Mouse (Mus musculus) hindbrain, embryonic 16.5 days (tissue): ENCODE measurements at regions not wholly inside any gene's neighbourhood (a gene's known extent, or its start where the extent isn't known, plus 50 kb on each side); places are given as distances from the start of the nearest gene placed in this dataset.

Source experiments
- ATAC-seq: fragments of 200-750 bp; cut with Nextera tagmentation; 2 replicates; pipeline ENCODE4 v1.8.0; 2017; ENCODE audit warnings: moderate TSS enrichment, moderate library complexity
- H3K27ac ChIP-seq: fragments of 300-500 bp; sonication (generic); 2 replicates; pipeline ENCODE4 v1.5.1; 2014; ENCODE audit warnings: low read depth, mild to moderate bottlenecking, control low read depth, low read length, moderate library complexity
- H3K27me3 ChIP-seq: fragments of 300-500 bp; sonication (generic); replicated peaks from 2 replicates; pipeline ENCODE4 v1.6.1; 2014; ENCODE audit warnings: low read length; ENCODE audit not compliant: control insufficient read depth, insufficient read depth
- H3K36me3 ChIP-seq: fragments of 300-500 bp; sonication (generic); 2 replicates; pipeline ENCODE4 v1.6.1; 2014; ENCODE audit warnings: mild to moderate bottlenecking, low read length, moderate library complexity, mixed read lengths; ENCODE audit not compliant: control insufficient read depth, insufficient read depth
- H3K4me1 ChIP-seq: fragments of 300-500 bp; sonication (generic); 2 replicates; pipeline ENCODE4 v1.6.1; 2014; ENCODE audit warnings: low read depth, low read length; ENCODE audit not compliant: control insufficient read depth, insufficient read depth
- H3K4me2 ChIP-seq: fragments of 300-500 bp; sonication (generic); 2 replicates; pipeline ENCODE4 v1.6.1; 2014; ENCODE audit warnings: mild to moderate bottlenecking, low read length, control low read depth, moderate library complexity
- H3K4me3 ChIP-seq: fragments of 300-500 bp; sonication (generic); 2 replicates; pipeline ENCODE4 v1.5.1; 2014; ENCODE audit warnings: mild to moderate bottlenecking, low read length, control low read depth, moderate library complexity
- H3K9ac ChIP-seq: fragments of 300-500 bp; sonication (generic); 2 replicates; pipeline ENCODE4 v1.6.1; 2014; ENCODE audit warnings: low read depth, mild to moderate bottlenecking, control low read depth, low read length, moderate library complexity
- H3K9me3 ChIP-seq: fragments of 300-500 bp; sonication (generic); 2 replicates; pipeline ENCODE4 v1.6.1; 2014; ENCODE audit warnings: mild to moderate bottlenecking, low read length, moderate library complexity; ENCODE audit not compliant: control insufficient read depth
- WGBS: fragments of 180-500 bp; shearing (Covaris S2); extraction: QIAGEN DNeasy Blood & Tissue Kit; methylation state at CpG from one replicate; pipeline ENCODE4 v1.1.7; 2014; 5-methylcytosine and 5-hydroxymethylcytosine counted together

- no peaks in the 10 kb centered on the region for H3K27me3 ChIP-seq
- H3K27ac ChIP-seq, result no peak overlapping the region
- no peaks in the 10 kb centered on the region for H3K36me3 ChIP-seq
- H3K4me3 ChIP-seq, result no peak overlapping the region
- H3K4me1 ChIP-seq, result no peaks in the 10 kb centered on the region
- H3K4me2 ChIP-seq, result no peak overlapping the region
- no peak for ATAC-seq
- H3K9me3 ChIP-seq, result no peaks in the 10 kb centered on the region
- no peak overlapping the region for H3K9ac ChIP-seq
These were observed 71.9 kb upstream of the Tmem215 start for GRCm38 (mm10) chr4:40400089-40400488.

- no peak overlapping the region for H3K9ac ChIP-seq
- WGBS, result 96% methylated on average over 1 of the region's 1 CpGs
These were observed 81.8 kb upstream of the Tmem215 start for GRCm38 (mm10) chr4:40390183-40390582.

GRCm38 (mm10) chr4:40385284-40385683 lies 86.7 kb upstream of the Tmem215 start:
- WGBS, result 60% methylated on average over 9 of the region's 9 CpGs

More at GRCm38 (mm10) chr4:40390183-40390582, 81.8 kb upstream of the Tmem215 start:
- no peak overlapping the region for H3K4me3 ChIP-seq
- ATAC-seq, result no peak
- H3K27ac ChIP-seq, result no peak overlapping the region
- no peaks in the 10 kb centered on the region for H3K27me3 ChIP-seq
- no peaks in the 10 kb centered on the region for H3K4me1 ChIP-seq
- H3K9me3 ChIP-seq, result no peaks in the 10 kb centered on the region
- no peak overlapping the region for H3K4me2 ChIP-seq
- no peaks in the 10 kb centered on the region for H3K36me3 ChIP-seq

GRCm38 (mm10) chr4:40384704-40385103 lies 87.3 kb upstream of the Tmem215 start:
- no peak for ATAC-seq
- Histone ChIP-seq H3K9me3 (no peaks in the 10 kb centered on the region), H3K27me3 (no peaks in the 10 kb centered on the region), H3K4me3 (no peak overlapping the region), H3K27ac (no peak overlapping the region), H3K4me2 (no peak overlapping the region), H3K4me1 (no peaks in the 10 kb centered on the region), H3K36me3 (no peaks in the 10 kb centered on the region), H3K9ac (no peak overlapping the region)
- 91% methylated on average over 3 of the region's 3 CpGs for WGBS

More at GRCm38 (mm10) chr4:40385284-40385683, 86.7 kb upstream of the Tmem215 start:
- ATAC-seq, result no peak
- Histone ChIP-seq H3K27ac (no peak overlapping the region), H3K4me3 (no peak overlapping the region), H3K9ac (no peak overlapping the region), H3K36me3 (no peaks in the 10 kb centered on the region), H3K27me3 (no peaks in the 10 kb centered on the region), H3K9me3 (no peaks in the 10 kb centered on the region), H3K4me1 (no peaks in the 10 kb centered on the region), H3K4me2 (no peak overlapping the region)

- Histone ChIP-seq H3K4me1 (no peaks in the 10 kb centered on the region), H3K27ac (no peak overlapping the region), H3K9me3 (no peaks in the 10 kb centered on the region), H3K36me3 (no peaks in the 10 kb centered on the region), H3K27me3 (no peaks in the 10 kb centered on the region), H3K4me3 (no peak overlapping the region), H3K4me2 (no peak overlapping the region), H3K9ac (no peak overlapping the region)
- no peak for ATAC-seq
- WGBS, result 88% methylated on average over 8 of the region's 8 CpGs
These were observed 91.7 kb upstream of the Tmem215 start for GRCm38 (mm10) chr4:40380309-40380708.

GRCm38 (mm10) chr4:40375439-40376154 lies 96.4 kb upstream of the Ndufb6 start:
- ATAC-seq, result peak; percentile 65
- no peaks in the 10 kb centered on the region for H3K36me3 ChIP-seq
- WGBS, result 58% methylated on average over 9 of the region's 9 CpGs

GRCm38 (mm10) chr4:40374213-40374612 lies 95.0 kb upstream of the Ndufb6 start:
- Histone ChIP-seq H3K4me2 (no peak overlapping the region), H3K36me3 (no peaks in the 10 kb centered on the region), H3K27ac (no peak overlapping the region), H3K9ac (no peak overlapping the region), H3K4me1 (no peaks in the 10 kb centered on the region), H3K27me3 (no peaks in the 10 kb centered on the region), H3K4me3 (no peak overlapping the region), H3K9me3 (no peaks in the 10 kb centered on the region)
- ATAC-seq, result no peak
- WGBS, result 96% methylated on average over 2 of the region's 2 CpGs

More at GRCm38 (mm10) chr4:40375439-40376154, 96.4 kb upstream of the Ndufb6 start:
- Histone ChIP-seq H3K4me2 (no peak overlapping the region), H3K27me3 (no peaks in the 10 kb centered on the region), H3K9ac (no peak overlapping the region), H3K4me3 (no peak overlapping the region), H3K9me3 (no peaks in the 10 kb centered on the region), H3K4me1 (no peaks in the 10 kb centered on the region), H3K27ac (no peak overlapping the region)

GRCm38 (mm10) chr4:40364329-40364728 lies 85.1 kb upstream of the Ndufb6 start:
- 85% methylated on average over 3 of the region's 3 CpGs for WGBS
- no peaks in the 10 kb centered on the region for H3K36me3 ChIP-seq
- no peak for ATAC-seq
- H3K4me3 ChIP-seq, result no peak overlapping the region
- no peaks in the 10 kb centered on the region for H3K27me3 ChIP-seq
- H3K9ac ChIP-seq, result no peak overlapping the region
- no peak overlapping the region for H3K4me2 ChIP-seq
- no peaks in the 10 kb centered on the region for H3K4me1 ChIP-seq
- no peak overlapping the region for H3K27ac ChIP-seq
- no peaks in the 10 kb centered on the region for H3K9me3 ChIP-seq

GRCm38 (mm10) chr4:40359307-40359706 lies 80.1 kb upstream of the Ndufb6 start:
- H3K4me3 ChIP-seq, result no peak overlapping the region
- no peak overlapping the region for H3K9ac ChIP-seq
- no peaks in the 10 kb centered on the region for H3K27me3 ChIP-seq
- no peaks in the 10 kb centered on the region for H3K36me3 ChIP-seq
- no peaks in the 10 kb centered on the region for H3K9me3 ChIP-seq
- H3K4me1 ChIP-seq, result no peaks in the 10 kb centered on the region
- H3K27ac ChIP-seq, result no peak overlapping the region; the same call in 1 of the 2 replicates
- WGBS, result 44% methylated on average over 3 of the region's 3 CpGs
- no peak for ATAC-seq
- no peak overlapping the region for H3K4me2 ChIP-seq
